ENCODE assay signal across 23 mouse cellular contexts in the genomic region with DNA sequence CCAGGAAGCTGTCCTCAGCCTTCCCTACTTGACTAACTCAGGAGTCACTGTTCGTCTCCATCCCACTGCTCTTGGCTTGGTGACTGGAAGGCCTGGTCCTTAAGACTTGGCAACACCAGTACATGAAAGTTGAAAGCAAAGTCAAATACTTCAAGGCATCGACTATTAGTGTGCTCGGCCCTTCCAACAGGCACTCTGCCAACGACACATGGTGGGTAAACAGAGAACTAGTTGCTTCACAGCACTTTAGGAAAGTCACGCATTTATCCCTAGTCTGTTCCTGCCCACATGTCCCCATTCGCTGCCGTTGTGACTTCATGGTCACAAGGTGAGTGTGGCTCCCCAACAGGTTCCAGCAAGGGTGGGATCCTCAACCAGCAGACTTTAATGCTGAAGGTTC. TPM values are rescaled to one million over a fixed set of nuclear protein-coding genes. Genes with fewer than 3 reads are reported as not detected.
DNase-seq lines count a peak whose midpoint lies in the region; ATAC-seq lines count a peak whose summit lies in the region.
"Had no signal": no experiment of that assay in that cellular context is flagged by ENCODE, and none has a peak within 500 bp of the region (broad histone marks: within the 10 kb centered on the region; RNA-seq: fewer than 3 reads in every experiment).

No protein-coding gene starts in this region.

- no peaks in the 10 kb centered on the region for H3K36me3 ChIP-seq in forebrain, embryonic 11.5 days (ENCODE audit: control insufficient read depth, insufficient read depth, low read length)
- H3K36me3 ChIP-seq in forebrain, embryonic 12.5 days (replicated peaks) = no peaks in the 10 kb centered on the region
- no peaks in the 10 kb centered on the region for H3K36me3 ChIP-seq in heart, embryonic 11.5 days (ENCODE audit: control insufficient read depth, insufficient read depth, low read length)
- H3K36me3 ChIP-seq: forebrain, embryonic 15.5 days; heart, embryonic 15.5 days; limb, embryonic 15.5 days; neural tube, embryonic 13.5 days had no signal

- no peak overlapping the region for H3K4me3 ChIP-seq in forebrain, embryonic 11.5 days (ENCODE audit: low read depth, low read length)
- H3K4me3 ChIP-seq in forebrain, embryonic 12.5 days (replicated peaks) = no peak overlapping the region
- no peak overlapping the region for H3K4me3 ChIP-seq in heart, embryonic 11.5 days (ENCODE audit: low read depth, low read length)
- H3K4me3 ChIP-seq: forebrain, embryonic 15.5 days; heart, embryonic 15.5 days; limb, embryonic 15.5 days; myocyte; neural tube, embryonic 13.5 days had no signal

- 0 out of 2 replicates have a peak, but pooled peaks cover 2% of the 10 kb centered on the region for H3K4me1 ChIP-seq in forebrain, embryonic 11.5 days (replicated peaks; ENCODE audit: control insufficient read depth, insufficient read depth, low read length)
- H3K4me1 ChIP-seq in forebrain, embryonic 12.5 days = peaks cover 8% of the 10 kb centered on the region; the same call in 1 of the 2 replicates
- H3K4me1 ChIP-seq in heart, embryonic 11.5 days (ENCODE audit: control insufficient read depth, insufficient read depth, low read length) = peaks cover 14% of the 10 kb centered on the region; the same call in 1 of the 2 replicates

- ATAC-seq in forebrain, embryonic 11.5 days (replicated peaks; ENCODE audit: low FRiP score) = no peak
- no peak for ATAC-seq in forebrain, embryonic 12.5 days (ENCODE audit: low FRiP score)
- no peak for ATAC-seq in heart, embryonic 11.5 days (replicated peaks; ENCODE audit: insufficient number of reproducible peaks, low FRiP score, low TSS enrichment)
- ATAC-seq: forebrain, embryonic 15.5 days; inflammation-experienced regulatory T-cells, adult 6 months; midbrain, embryonic 16.5 days had no signal

- H3K27ac ChIP-seq in forebrain, embryonic 11.5 days (ENCODE audit: low read depth, low read length) = no peak overlapping the region
- no peak overlapping the region for H3K27ac ChIP-seq in forebrain, embryonic 12.5 days
- no peak overlapping the region for H3K27ac ChIP-seq in heart, embryonic 11.5 days (ENCODE audit: low read depth, low read length)
- H3K27ac ChIP-seq: forebrain, embryonic 15.5 days; heart, embryonic 15.5 days; hindbrain, embryonic 14.5 days; limb, embryonic 15.5 days; macrophage; neural tube, embryonic 13.5 days had no signal

- H3K27me3 ChIP-seq in forebrain, embryonic 11.5 days (ENCODE audit: control insufficient read depth, insufficient read depth, low read length) = no peaks in the 10 kb centered on the region
- H3K27me3 ChIP-seq in forebrain, embryonic 12.5 days = no peaks in the 10 kb centered on the region
- H3K27me3 ChIP-seq in heart, embryonic 11.5 days (ENCODE audit: control insufficient read depth, insufficient read depth, low read length) = no peaks in the 10 kb centered on the region
- H3K27me3 ChIP-seq: forebrain, embryonic 15.5 days; heart, embryonic 15.5 days; limb, embryonic 15.5 days; neural tube, embryonic 13.5 days had no signal

- peak; percentile 46 for DNase-seq in forebrain, embryonic 11.5 days (ENCODE audit: low spot score)
- DNase-seq in urinary bladder, postnatal 14 days (ENCODE audit: low spot score) = peak; percentile 55
- DNase-seq in urinary bladder, adult 2 months (ENCODE audit: low spot score) = no peak
- DNase-seq in lung, postnatal 36 days = peak; percentile 89
- DNase-seq in frontal cortex, postnatal 36 days (ENCODE audit: low spot score in 2 of 2) = no peak
- DNase-seq: adrenal gland, postnatal 10 days; cerebellum, adult 8-10 months; gastrocnemius, postnatal 14 days; heart, postnatal 4 days; kidney, adult 18-20 months; kidney, postnatal 4 days; left cerebral cortex, postnatal 4 days had no signal

- WGBS in forebrain, embryonic 11.5 days = 96% methylated on average over 7 of the region's 7 CpGs
- 93% methylated on average over 7 of the region's 7 CpGs for WGBS in forebrain, embryonic 12.5 days
- WGBS in heart, embryonic 11.5 days (ENCODE audit: insufficient replicate concordance) = 87% methylated on average over 7 of the region's 7 CpGs

- H3K4me2 ChIP-seq in forebrain, embryonic 11.5 days (ENCODE audit: low read depth, low read length, severe bottlenecking) = no peak overlapping the region
- H3K4me2 ChIP-seq in forebrain, embryonic 12.5 days = no peak overlapping the region
- H3K4me2 ChIP-seq in heart, embryonic 11.5 days = no peak overlapping the region
- H3K4me2 ChIP-seq: forebrain, embryonic 15.5 days; heart, embryonic 15.5 days; hindbrain, embryonic 14.5 days; limb, embryonic 15.5 days; neural tube, embryonic 13.5 days had no signal

- H3K9me3 ChIP-seq in forebrain, embryonic 11.5 days (ENCODE audit: control insufficient read depth, low read length) = no peaks in the 10 kb centered on the region
- no peaks in the 10 kb centered on the region for H3K9me3 ChIP-seq in forebrain, embryonic 12.5 days
- H3K9me3 ChIP-seq in heart, embryonic 11.5 days (replicated peaks; ENCODE audit: control insufficient read depth, low read length) = no peaks in the 10 kb centered on the region
- H3K9me3 ChIP-seq: forebrain, embryonic 15.5 days; heart, embryonic 15.5 days; limb, embryonic 15.5 days; neural tube, embryonic 13.5 days had no signal

- no peak overlapping the region for H3K9ac ChIP-seq in forebrain, embryonic 11.5 days (ENCODE audit: low read length)
- H3K9ac ChIP-seq in forebrain, embryonic 12.5 days = no peak overlapping the region
- H3K9ac ChIP-seq in heart, embryonic 11.5 days (ENCODE audit: low read depth, low read length) = no peak overlapping the region
- H3K9ac ChIP-seq: forebrain, embryonic 15.5 days; heart, embryonic 15.5 days; hindbrain, embryonic 14.5 days; limb, embryonic 15.5 days; neural tube, embryonic 13.5 days had no signal

RNA-seq across cellular contexts. Expression of gene Lrrc1, which starts 57.2 kb away (rescaled TPM):
- polyA plus RNA-seq in forebrain, embryonic 11.5 days (2014; fragmentation: Nextera tagmentation; extraction: Ambion mirVana) = 20.8 and 22.9 TPM in 2 replicates
- polyA plus RNA-seq in forebrain, embryonic 12.5 days (2016; fragmentation: Nextera tagmentation; extraction: Ambion mirVana) = 18.1 and 21.4 TPM in 2 replicates
- 31.3 and 33.2 TPM in 2 replicates for polyA plus RNA-seq in urinary bladder, adult 2 months (2012; rRNA removed)
- 11.2 and 13.4 TPM in 2 replicates for polyA plus RNA-seq in heart, embryonic 11.5 days (2014; fragmentation: Nextera tagmentation; extraction: Ambion mirVana)

Comparison
In these comparisons a context has a peak if more than half of its experiments do, and no peak if none do; other contexts are left out.
1. DNase-seq: peak in forebrain, embryonic 11.5 days (single experiment), urinary bladder, postnatal 14 days (single experiment) and lung, postnatal 36 days (single experiment); none in urinary bladder, adult 2 months (single experiment) and frontal cortex, postnatal 36 days (0 of 2).